8 mouse cellular contexts compared by ENCODE assay signal in genomic region chr2:118972687-118973376, GRCm38 (mm10). TPM values are rescaled to one million over a fixed set of nuclear protein-coding genes. Genes with fewer than 3 reads are reported as not detected.
A peak's percentile ranks its signal among the peaks of the same experiment; 100 is the strongest.
DNase-seq lines count a peak whose midpoint lies in the region; ATAC-seq lines count a peak whose summit lies in the region.

No protein-coding gene starts in this region.

- H3K36me3 ChIP-seq in hindbrain, embryonic 16.5 days (ENCODE audit: control insufficient read depth, insufficient read depth, low read length): no peaks in the 10 kb centered on the region

- H3K9ac ChIP-seq in hindbrain, embryonic 16.5 days (ENCODE audit: low read depth, low read length): peak overlapping the region; percentile 62

- WGBS in hindbrain, embryonic 16.5 days: 1% methylated on average over 33 of the region's 33 CpGs

- peaks cover 10% of the 10 kb centered on the region for H3K27me3 ChIP-seq in hindbrain, embryonic 16.5 days (replicated peaks; ENCODE audit: control insufficient read depth, insufficient read depth, low read length)

- H3K4me1 ChIP-seq in hindbrain, embryonic 16.5 days (ENCODE audit: control insufficient read depth, insufficient read depth, low read depth, low read length): peaks cover 5% of the 10 kb centered on the region

- no peak overlapping the region for H3K27ac ChIP-seq in hindbrain, embryonic 16.5 days (ENCODE audit: low read depth, low read length)

- H3K4me2 ChIP-seq in hindbrain, embryonic 16.5 days (ENCODE audit: low read length): peak overlapping the region; percentile 70

- H3K4me3 ChIP-seq in hindbrain, embryonic 16.5 days (ENCODE audit: low read length): peak overlapping the region; percentile 45

- DNase-seq in ZHBTc4 (ENCODE audit: low read depth, low spot score): peak; percentile 90
- DNase-seq in cerebellum, postnatal 4 days (ENCODE audit: low spot score in 2 of 2): peak; percentile 91 to 95
- peak; percentile 85 for DNase-seq in gastrocnemius, adult 18-20 months (ENCODE audit: low spot score)
- DNase-seq in left cerebral cortex, adult 18-20 months (ENCODE audit: low spot score in 2 of 2): peak; percentile 78 to 85
- peak; percentile 91 to 92 for DNase-seq in lung, postnatal 4 days
- DNase-seq in retina, postnatal 1 day: peak; percentile 91
- DNase-seq in thymus, postnatal 4 days: peak; percentile 90

- peak; percentile 75 for ATAC-seq in hindbrain, embryonic 16.5 days

- no peaks in the 10 kb centered on the region for H3K9me3 ChIP-seq in hindbrain, embryonic 16.5 days (ENCODE audit: control insufficient read depth, low read length)

RNA-seq across cellular contexts. Expression of gene Chst14, which starts 46.5 kb away (rescaled TPM):
- total RNA-seq in gastrocnemius, adult 18-20 months (2021): 1 to 10 TPM; 1.7 to 2.3 TPM
- polyA plus RNA-seq in hindbrain, embryonic 16.5 days (2015; fragmentation: Nextera tagmentation; extraction: Ambion mirVana): 5.3 and 7.3 TPM in 2 replicates
- 1 to 10 TPM; 1.8 to 2.9 TPM for total RNA-seq in left cerebral cortex, adult 18-20 months (2021)

RNA-seq across cellular contexts. Expression of gene Ccdc32, which starts 56.4 kb away (rescaled TPM):
- 1 to 10 TPM; 3.6 to 3.9 TPM for total RNA-seq in gastrocnemius, adult 18-20 months (2021)
- polyA plus RNA-seq in hindbrain, embryonic 16.5 days (2015; fragmentation: Nextera tagmentation; extraction: Ambion mirVana): 41.7 and 44.1 TPM in 2 replicates
- 10 to 100 TPM; 47.4 to 48.4 TPM for total RNA-seq in left cerebral cortex, adult 18-20 months (2021)

Comparison
In these comparisons a context has a peak if more than half of its experiments do, and no peak if none do; other contexts are left out.
1. RNA of gene Ccdc32, which starts 56.4 kb away (total RNA-seq): 47.4 to 48.4 TPM in left cerebral cortex, adult 18-20 months; 3.6 to 3.9 TPM in gastrocnemius, adult 18-20 months; every median in the first group is over 4 times any median in the second.
2. Peak in every context shown above with its lines, with median percentiles within 50 percentile points of each other: DNase-seq.